Mouse (Mus musculus) CH12.LX (cell line): ENCODE results near the gene Dnajc1. TPM values are rescaled to one million over a fixed set of nuclear protein-coding genes. Genes with fewer than 3 reads are reported as not detected.
A peak's percentile ranks its signal among the peaks of the same experiment; 100 is the strongest.

ENCODE experiments used
- DNase-seq: peaks from one replicate; pipeline ENCODE4 v3.0.0-alpha.2; 2013; ENCODE audit errors: extremely low read depth
- H3K27ac ChIP-seq: 2 replicates; pipeline ENCODE4 v1.5.1; 2012; ENCODE audit warnings: low read depth, mild to moderate bottlenecking, control low read depth, moderate library complexity; ENCODE audit not compliant: insufficient read depth
- H3K27me3 ChIP-seq: replicated peaks from 2 replicates; pipeline ENCODE3; 2012; ENCODE audit warnings: inconsistent platforms
- H3K36me3 ChIP-seq, 2 experiments: replicated peaks in 1 of 2; 2 replicates each; pipeline versions ENCODE3 to v1.6.1; 2012; ENCODE audit warnings: inconsistent platforms in 1 of 2, low read length in 1 of 2, mild to moderate bottlenecking in 1 of 2, mixed read lengths in 1 of 2, moderate library complexity in 1 of 2; ENCODE audit not compliant: control insufficient read depth in 1 of 2, insufficient read depth in 1 of 2
- H3K4me1 ChIP-seq, 2 experiments: 2 replicates each; pipeline ENCODE4 v1.6.1; 2012; ENCODE audit warnings: inconsistent platforms in 1 of 2, moderate library complexity in 1 of 2; ENCODE audit not compliant: insufficient read depth in 2 of 2, control insufficient read depth in 1 of 2
- H3K4me2 ChIP-seq: 2 replicates; pipeline ENCODE4 v1.6.1; 2012; ENCODE audit warnings: low read depth, mild to moderate bottlenecking, control low read depth; ENCODE audit not compliant: poor library complexity, insufficient read depth, severe bottlenecking
- H3K4me3 ChIP-seq, 3 experiments: fragments of 150-350 bp in 1 of 3; sonication (generic) in 1 of 3; replicated peaks in 1 of 3; 2 replicates each; pipeline versions ENCODE3 to v1.5.1; 2011 to 2012; ENCODE audit warnings: low read depth in 2 of 3, low read length in 2 of 3, mild to moderate bottlenecking in 2 of 3, moderate library complexity in 2 of 3, control low read depth in 1 of 3, improper control_type of control experiment in 1 of 3, inconsistent platforms in 1 of 3, mixed read lengths in 1 of 3; ENCODE audit not compliant: poor library complexity in 1 of 3
- H3K79me2 ChIP-seq: replicated peaks from 2 replicates; pipeline ENCODE4 v1.6.1; 2012; ENCODE audit warnings: mild to moderate bottlenecking, moderate library complexity; ENCODE audit not compliant: control insufficient read depth, poor library complexity, insufficient read depth, severe bottlenecking; ENCODE audit errors: extremely low read depth
- H3K9ac ChIP-seq: 2 replicates; pipeline ENCODE4 v1.6.1; 2012; ENCODE audit warnings: low read depth, mild to moderate bottlenecking, control low read depth, moderate library complexity; ENCODE audit not compliant: insufficient read depth
- H3K9me3 ChIP-seq: replicated peaks from 2 replicates; pipeline ENCODE3; 2012; ENCODE audit warnings: low read length, inconsistent platforms, mixed read lengths
- BHLHE40 ChIP-seq: IDR thresholded peaks from 2 replicates; pipeline ENCODE4 v1.6.1; 2011; ENCODE audit warnings: mild to moderate bottlenecking, low read depth, low read length, improper control_type of control experiment
- CHD1 ChIP-seq: IDR thresholded peaks from 2 replicates; pipeline ENCODE4 v1.6.1; 2012; ENCODE audit warnings: low read depth, low read length, improper control_type of control experiment, inconsistent platforms
- E2F4 ChIP-seq: IDR thresholded peaks from 2 replicates; pipeline ENCODE4 v1.6.1; 2011; ENCODE audit warnings: low read depth, low read length, improper control_type of control experiment; ENCODE audit not compliant: insufficient replicate concordance
- ELF1 ChIP-seq: IDR thresholded peaks from 2 replicates; pipeline ENCODE4 v1.6.1; 2014; ENCODE audit warnings: low read depth, mild to moderate bottlenecking, inconsistent platforms, low read length, improper control_type of control experiment
- EP300 ChIP-seq: IDR thresholded peaks from 2 replicates; pipeline ENCODE4 v1.6.1; 2011; ENCODE audit warnings: low read length, improper control_type of control experiment
- ETS1 ChIP-seq: conservative IDR thresholded peaks from 2 replicates; pipeline ENCODE4 v1.6.1; 2012; ENCODE audit warnings: low read depth, mild to moderate bottlenecking, inconsistent platforms, low read length, improper control_type of control experiment, moderate library complexity
- GABPA ChIP-seq: IDR thresholded peaks from 2 replicates; pipeline ENCODE4 v1.6.1; 2012; ENCODE audit warnings: low read depth, low read length, improper control_type of control experiment, inconsistent platforms; ENCODE audit not compliant: insufficient replicate concordance
- JUN ChIP-seq: IDR thresholded peaks from 2 replicates; pipeline ENCODE4 v1.6.1; 2011; ENCODE audit warnings: low read depth, mild to moderate bottlenecking, low read length, improper control_type of control experiment, moderate library complexity; ENCODE audit not compliant: insufficient read depth
- KAT2A ChIP-seq: IDR thresholded peaks from 2 replicates; pipeline ENCODE4 v1.6.1; 2012; ENCODE audit warnings: low read length, improper control_type of control experiment, inconsistent platforms; ENCODE audit not compliant: insufficient replicate concordance
- MEF2A ChIP-seq: IDR thresholded peaks from 2 replicates; pipeline ENCODE4 v1.6.1; 2014; ENCODE audit warnings: low read depth, mild to moderate bottlenecking, inconsistent platforms, low read length, improper control_type of control experiment, borderline replicate concordance
- NRF1 ChIP-seq: IDR thresholded peaks from 2 replicates; pipeline ENCODE4 v1.6.1; 2014; ENCODE audit warnings: low read depth, mild to moderate bottlenecking, inconsistent platforms, low read length, improper control_type of control experiment, moderate library complexity
- POLR2A ChIP-seq: IDR thresholded peaks from 2 replicates; pipeline ENCODE4 v1.6.1; 2011; ENCODE audit warnings: low read depth, mild to moderate bottlenecking, improper control_type of control experiment, low read length
- POLR2AphosphoS2 ChIP-seq: IDR thresholded peaks from 2 replicates; pipeline ENCODE4 v1.6.1; 2011; ENCODE audit warnings: low read depth, low read length, improper control_type of control experiment
- RAD21 ChIP-seq: IDR thresholded peaks from 2 replicates; pipeline ENCODE4 v1.6.1; 2011; ENCODE audit warnings: low read depth, mild to moderate bottlenecking, low read length, improper control_type of control experiment, moderate library complexity
- SIN3A ChIP-seq: IDR thresholded peaks from 2 replicates; pipeline ENCODE4 v1.6.1; 2012; ENCODE audit warnings: low read length, improper control_type of control experiment, inconsistent platforms
- TBP ChIP-seq: conservative IDR thresholded peaks from 2 replicates; pipeline ENCODE4 v1.6.1; 2011; ENCODE audit warnings: low read depth, low read length, improper control_type of control experiment
- TCF12 ChIP-seq: IDR thresholded peaks from 2 replicates; pipeline ENCODE4 v1.6.1; 2014; ENCODE audit warnings: low read depth, mild to moderate bottlenecking, inconsistent platforms, low read length, improper control_type of control experiment
- UBTF ChIP-seq: IDR thresholded peaks from 2 replicates; pipeline ENCODE4 v1.6.1; 2012; ENCODE audit warnings: low read depth, mild to moderate bottlenecking, inconsistent platforms, low read length, improper control_type of control experiment, moderate library complexity
- USF2 ChIP-seq: conservative IDR thresholded peaks from 2 replicates; pipeline ENCODE4 v1.6.1; 2011; ENCODE audit warnings: low read depth, low read length, improper control_type of control experiment
- ZC3H11A ChIP-seq: IDR thresholded peaks from 2 replicates; pipeline ENCODE4 v1.6.1; 2012; ENCODE audit warnings: low read depth, mild to moderate bottlenecking, inconsistent platforms, low read length, improper control_type of control experiment
- ZKSCAN1 ChIP-seq: IDR thresholded peaks from 2 replicates; pipeline ENCODE4 v1.6.1; 2012; ENCODE audit warnings: low read depth, inconsistent platforms, low read length, improper control_type of control experiment, borderline replicate concordance
- dilution Hi-C: fragments of 300-500 bp; cut with MboI; formaldehyde crosslinking; loops from 2 replicates; pipeline ENCODE4 v1.14.3; 2020; ENCODE audit warnings: low sequenced_read_pairs; ENCODE audit not compliant: extremely low pct_unique_long_range_greater_than_20kb, extremely low pct_ligation_motif_present
- in situ Hi-C: fragments of 300-500 bp; cut with MboI; formaldehyde crosslinking; loops from 3 replicates; pipeline ENCODE4 v1.14.3; 2019; ENCODE audit warnings: low sequenced_read_pairs, low pct_ligation_motif_present, low pct_unique_long_range_greater_than_20kb, mixed read lengths
- polyA plus RNA-seq: library from polyadenylated mRNA; unstranded; fragments of >175 nt; gene quantifications from 2 replicates; pipeline ENCODE4 v1.2.1, GENCODE M21; 2012; ENCODE audit warnings: low read depth; ENCODE audit not compliant: insufficient read length
- total RNA-seq, 2 experiments: library from RNA; depleted of rRNA; stranded (reverse); fragments of 300-350 nt in 1 of 2; fragments of >200 nt in 1 of 2; gene quantifications; 2 replicates each; pipeline ENCODE4 v1.2.3; 2012 to 2014

The Dnajc1 gene
- total and polyA plus RNA-seq, 3 experiments = 13.5 to 32.9 (median 17.1) TPM

DNA sequence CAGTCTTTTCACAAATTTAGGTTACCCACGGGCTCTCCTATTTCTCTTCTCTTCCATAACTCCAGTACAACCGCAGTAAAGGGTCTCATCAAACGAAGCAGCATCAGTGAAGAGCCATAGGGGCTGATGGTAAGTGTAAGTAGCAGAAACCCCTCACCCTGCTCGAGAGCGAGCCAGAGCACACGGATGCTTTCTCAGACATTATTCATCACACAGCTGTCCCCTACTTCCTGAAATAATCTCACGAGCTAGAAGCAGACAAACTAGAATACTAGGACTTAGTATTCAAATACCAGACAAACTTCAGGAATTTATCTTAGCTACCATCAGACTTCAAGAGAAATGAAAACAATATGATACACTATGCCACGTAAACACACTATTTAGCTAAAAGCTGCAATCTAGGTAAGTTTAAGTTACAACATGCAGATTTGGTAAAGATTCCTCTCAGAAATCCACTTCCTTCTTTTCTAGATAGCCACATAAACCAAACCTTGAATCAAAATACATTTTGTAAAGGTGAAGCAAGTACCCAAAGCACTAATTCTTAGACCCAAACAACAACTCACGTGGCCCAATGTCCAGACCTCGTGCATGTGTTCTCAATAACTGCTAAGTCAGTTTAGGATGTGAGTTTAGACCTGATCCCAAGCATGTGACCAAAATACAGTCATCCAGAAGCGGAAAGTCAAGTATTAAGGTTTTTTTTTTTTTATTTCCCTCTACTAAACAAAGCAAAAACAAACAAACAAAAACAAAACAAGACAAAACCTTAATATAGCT, 20.0 kb downstream of the Dnajc1 start:
- Histone ChIP-seq H3K9me3 (no peaks in the 10 kb centered on the region), H3K4me1 (peaks cover 0 to 40% of the 10 kb centered on the region in 2 experiments; a peak in 2 of 4 replicates), H3K9ac (no peak overlapping the region), H3K27ac (no peak overlapping the region), H3K4me3 (no peak overlapping the region), H3K79me2 (peaks cover 4% of the 10 kb centered on the region; the same call in 1 of the 2 replicates), H3K36me3 (no peaks in the 10 kb centered on the region), H3K27me3 (no peaks in the 10 kb centered on the region)
- dilution Hi-C loops = no loop called here
- TF ChIP-seq NRF1 (no peak), ELF1 (no peak)
- TF ChIP-seq, all 38 proteins: peak for 0
- no peak for DNase-seq
- no peak overlapping the region for H3K4me2 ChIP-seq
- in situ Hi-C loops = loop anchor here (25.0 kb wide), 1 partner anchor 335 kb away; the partner anchor contains the start of genes A930004D18Rik and Skida1

GRCm38 (mm10) chr2:18370794-18371498, 21.7 kb downstream of the Dnajc1 start:
- Histone ChIP-seq H3K9me3 (peaks cover 2% of the 10 kb centered on the region), H3K27ac (no peak overlapping the region), H3K79me2 (peaks cover 4% of the 10 kb centered on the region; the same call in 1 of the 2 replicates), H3K9ac (no peak overlapping the region), H3K4me2 (no peak overlapping the region), H3K4me3 (no peak overlapping the region), H3K4me1 (peaks cover 0 to 40% of the 10 kb centered on the region in 2 experiments; a peak in 2 of 4 replicates), H3K36me3 (peaks cover 6 to 7% of the 10 kb centered on the region in 2 experiments), H3K27me3 (no peaks in the 10 kb centered on the region)
- no peak for TF ChIP-seq ETS1
- no peak for TF ChIP-seq POLR2A
- no peak for TF ChIP-seq TCF12
- no peak for TF ChIP-seq POLR2AphosphoS2
- TF ChIP-seq E2F4 = no peak
- TF ChIP-seq GABPA = no peak
- TF ChIP-seq ZC3H11A = no peak
- no peak for TF ChIP-seq SIN3A
- TF ChIP-seq UBTF = no peak
- no peak for TF ChIP-seq USF2
- TF ChIP-seq MEF2A = no peak
- TF ChIP-seq CHD1 = no peak
- TF ChIP-seq ZKSCAN1 = no peak
- TF ChIP-seq EP300 = no peak
- TF ChIP-seq BHLHE40 = no peak
- TF ChIP-seq TBP = no peak
- no peak for TF ChIP-seq JUN
- no peak for TF ChIP-seq RAD21
- no peak for TF ChIP-seq KAT2A
- in situ Hi-C loops = loop anchor here (25.0 kb wide), 1 partner anchor 334 kb away; the partner anchor contains the start of genes A930004D18Rik and Skida1
- dilution Hi-C loops = no loop called here
- peak; percentile 15 for DNase-seq
